Mouse (Mus musculus) kidney, embryonic 15.5 days (tissue): ENCODE results near the gene Cyp2d34. TPM values are rescaled to one million over a fixed set of nuclear protein-coding genes. Genes with fewer than 3 reads are reported as not detected.

Source experiments
- ATAC-seq: fragments of 200-750 bp; cut with Nextera tagmentation; replicated peaks from 2 replicates; pipeline ENCODE4 v1.8.0; 2017; ENCODE audit warnings: moderate TSS enrichment; ENCODE audit not compliant: low FRiP score
- H3K27ac ChIP-seq: fragments of 300-500 bp; sonication (generic); 2 replicates; pipeline ENCODE4 v1.5.1; 2015; ENCODE audit warnings: mild to moderate bottlenecking, inconsistent platforms
- H3K27me3 ChIP-seq: fragments of 300-500 bp; sonication (generic); 2 replicates; pipeline ENCODE4 v1.6.1; 2015; ENCODE audit warnings: inconsistent platforms
- H3K36me3 ChIP-seq: fragments of 300-500 bp; sonication (generic); 2 replicates; pipeline ENCODE4 v1.6.1; 2015; ENCODE audit warnings: inconsistent platforms
- H3K4me1 ChIP-seq: fragments of 300-500 bp; sonication (generic); 2 replicates; pipeline ENCODE4 v1.6.1; 2015; ENCODE audit warnings: inconsistent platforms
- H3K4me2 ChIP-seq: fragments of 300-500 bp; sonication (generic); 2 replicates; pipeline ENCODE4 v1.6.1; 2015; ENCODE audit warnings: moderate library complexity, mild to moderate bottlenecking, inconsistent platforms
- H3K4me3 ChIP-seq: fragments of 300-500 bp; sonication (generic); replicated peaks from 2 replicates; pipeline ENCODE4 v1.5.1; 2015; ENCODE audit warnings: mild to moderate bottlenecking, inconsistent platforms
- H3K9ac ChIP-seq: fragments of 300-500 bp; sonication (generic); 2 replicates; pipeline ENCODE4 v1.6.1; 2015; ENCODE audit warnings: mild to moderate bottlenecking, inconsistent platforms
- H3K9me3 ChIP-seq: fragments of 300-500 bp; sonication (generic); replicated peaks from 2 replicates; pipeline ENCODE4 v1.6.1; 2016; ENCODE audit warnings: inconsistent platforms
- WGBS: fragments of 180-500 bp; shearing (Covaris S2); methylation state at CpG from one replicate; pipeline ENCODE4 v1.1.7; 2015; ENCODE audit warnings: mixed read lengths; 5-methylcytosine and 5-hydroxymethylcytosine counted together
- polyA plus RNA-seq: library from polyadenylated mRNA; unstranded; fragments of >200 nt; fragmentation: Nextera tagmentation; extraction: Ambion mirVana; gene quantifications from 2 replicates; pipeline ENCODE4 v1.2.1, GENCODE M21; 2015

The Cyp2d34 gene
- not detected in 2 replicates for polyA plus RNA-seq

DNA sequence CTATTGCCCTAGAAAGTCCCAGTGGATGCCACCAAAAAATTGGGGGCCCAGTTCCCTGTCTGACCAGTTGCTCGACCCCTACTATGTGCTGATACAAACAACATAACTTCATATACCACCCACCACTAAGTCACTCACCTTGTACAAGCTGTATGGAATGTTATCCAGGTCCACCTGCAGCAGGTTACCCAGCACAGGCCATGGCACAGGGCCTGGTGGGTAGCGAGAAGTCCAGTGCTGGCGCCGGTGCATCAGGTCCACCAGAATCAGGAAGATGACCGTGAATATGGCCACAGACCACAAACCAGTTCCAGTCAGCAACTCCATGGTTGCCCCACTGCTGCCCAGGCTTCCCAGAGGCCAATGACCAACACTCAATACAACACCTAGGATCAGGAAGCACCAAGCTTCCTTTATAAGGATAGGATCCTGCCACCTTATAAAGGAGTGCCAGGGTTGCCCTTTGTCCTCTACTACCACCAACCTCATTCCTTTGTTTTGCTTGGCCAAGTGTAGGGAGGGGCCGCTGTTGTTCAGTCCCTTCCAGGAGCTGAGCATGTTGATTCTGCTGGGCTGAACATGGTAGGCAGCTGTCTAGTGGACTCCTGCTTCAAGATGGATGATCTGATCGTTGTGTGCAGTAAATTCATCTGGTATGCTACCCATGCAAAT, at the start of gene Cyp2d34:
Gene Cyp2d34 (minus strand): TSS at position 416 of the 672 bp plus-strand sequence.
- WGBS: 85% methylated on average over 7 of the region's 7 CpGs
- no peak for ATAC-seq
- no peak within 1 kb of the TSS for H3K9ac ChIP-seq
- H3K9me3 ChIP-seq: no peaks in the 10 kb centered on the region
- no peak within 1 kb of the TSS for H3K27ac ChIP-seq
- H3K4me3 ChIP-seq: no peak within 1 kb of the TSS
- no peaks in the 10 kb centered on the region for H3K4me1 ChIP-seq
- no peaks in the 10 kb centered on the region for H3K27me3 ChIP-seq
- no peak within 1 kb of the TSS for H3K4me2 ChIP-seq
- no peaks in the 10 kb centered on the region for H3K36me3 ChIP-seq

- no peaks in the 10 kb centered on the region for H3K9me3 ChIP-seq
- no peaks in the 10 kb centered on the region for H3K27me3 ChIP-seq
- H3K9ac ChIP-seq: no peak overlapping the region
- WGBS: 67% methylated on average over 2 of the region's 2 CpGs
- H3K27ac ChIP-seq: no peak overlapping the region
- no peaks in the 10 kb centered on the region for H3K36me3 ChIP-seq
- ATAC-seq: no peak
- H3K4me3 ChIP-seq: no peak overlapping the region
- no peak overlapping the region for H3K4me2 ChIP-seq
- H3K4me1 ChIP-seq: no peaks in the 10 kb centered on the region
Measured at GRCm38 (mm10) chr15:82656346-82656745, 35.6 kb upstream of the Cyp2d34 start.

DNA sequence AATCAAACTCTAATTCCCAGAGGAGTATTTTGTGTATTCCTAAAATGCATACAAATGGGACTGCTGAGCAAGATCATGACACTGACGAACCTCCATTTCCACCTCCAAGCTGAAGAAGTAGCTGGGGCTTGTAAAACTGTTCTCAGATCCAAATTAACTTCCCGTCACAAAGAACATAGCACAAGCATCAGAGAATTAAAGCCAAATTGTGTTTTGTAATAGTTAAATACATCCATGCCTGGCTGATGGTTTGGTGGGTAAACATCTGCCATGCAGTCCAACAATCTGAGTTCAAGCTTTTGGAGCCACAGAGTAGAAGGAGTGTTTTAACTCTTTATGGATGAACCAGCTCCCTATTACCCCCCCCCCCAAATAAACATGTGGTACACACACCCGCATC, 23.6 kb upstream of the Cyp2d34 start:
- Histone ChIP-seq H3K4me3 (no peak overlapping the region), H3K9ac (no peak overlapping the region), H3K27me3 (no peaks in the 10 kb centered on the region), H3K27ac (no peak overlapping the region), H3K4me1 (no peaks in the 10 kb centered on the region), H3K9me3 (no peaks in the 10 kb centered on the region), H3K4me2 (no peak overlapping the region), H3K36me3 (no peaks in the 10 kb centered on the region)
- 86% methylated on average over 3 of the region's 3 CpGs for WGBS
- ATAC-seq: no peak

DNA sequence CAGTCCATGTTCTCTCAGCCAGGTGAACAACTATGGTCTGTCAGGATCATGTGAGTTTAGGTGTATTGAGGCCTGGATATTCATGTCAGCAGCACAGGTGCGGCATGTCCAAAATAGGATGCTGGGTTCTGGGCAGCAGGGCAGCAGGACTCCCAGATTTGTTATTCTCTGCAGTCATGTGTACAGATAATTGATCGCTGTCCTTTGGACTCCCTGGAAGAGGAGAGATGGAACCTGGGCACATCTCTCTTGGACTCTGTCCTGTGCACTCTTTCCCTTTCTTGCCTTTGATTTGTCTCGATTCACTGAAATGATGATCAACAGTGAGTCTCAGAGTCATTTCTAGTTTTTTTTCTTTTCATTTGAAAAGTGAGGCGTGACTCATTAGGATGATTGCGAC, 23.0 kb upstream of the Cyp2d34 start:
- H3K27me3 ChIP-seq: no peaks in the 10 kb centered on the region
- H3K4me1 ChIP-seq: no peaks in the 10 kb centered on the region
- no peaks in the 10 kb centered on the region for H3K9me3 ChIP-seq
- H3K36me3 ChIP-seq: no peaks in the 10 kb centered on the region
- no peak for ATAC-seq
- WGBS: 94% methylated on average over 5 of the region's 5 CpGs
- no peak overlapping the region for H3K9ac ChIP-seq
- no peak overlapping the region for H3K4me2 ChIP-seq
- H3K27ac ChIP-seq: no peak overlapping the region
- no peak overlapping the region for H3K4me3 ChIP-seq

- H3K9ac ChIP-seq: no peak overlapping the region
- H3K4me1 ChIP-seq: no peaks in the 10 kb centered on the region
- H3K4me2 ChIP-seq: no peak overlapping the region
- H3K36me3 ChIP-seq: no peaks in the 10 kb centered on the region
- WGBS: 84% methylated on average over 3 of the region's 3 CpGs
- no peaks in the 10 kb centered on the region for H3K9me3 ChIP-seq
- H3K27ac ChIP-seq: no peak overlapping the region
- ATAC-seq: no peak
- H3K4me3 ChIP-seq: no peak overlapping the region
- no peaks in the 10 kb centered on the region for H3K27me3 ChIP-seq
Measured at GRCm38 (mm10) chr15:82642771-82643170, 22.0 kb upstream of the Cyp2d34 start.

DNA sequence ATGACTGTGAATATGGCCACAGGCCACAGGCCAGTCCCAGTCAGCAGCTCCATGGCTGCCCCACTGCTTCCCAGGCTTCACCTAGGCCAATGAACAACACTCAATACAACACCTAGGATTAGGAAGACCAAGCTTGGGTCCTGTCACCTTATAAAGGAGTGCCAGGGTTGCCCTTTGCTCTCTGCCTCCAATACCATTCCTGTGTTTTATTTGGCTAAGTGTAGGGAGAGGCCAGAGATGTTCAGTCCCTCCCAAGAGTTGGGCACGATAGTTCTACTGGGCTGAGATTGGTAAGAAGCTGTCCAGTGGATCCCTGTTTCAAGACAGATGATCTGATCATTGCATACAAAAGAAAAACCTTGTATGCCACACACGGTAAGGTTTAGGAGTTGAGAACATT, 21.2 kb upstream of the Cyp2d34 start:
- ATAC-seq: no peak
- no peaks in the 10 kb centered on the region for H3K27me3 ChIP-seq
- no peak overlapping the region for H3K27ac ChIP-seq
- H3K4me3 ChIP-seq: no peak overlapping the region
- no peaks in the 10 kb centered on the region for H3K36me3 ChIP-seq
- H3K9ac ChIP-seq: no peak overlapping the region
- no peaks in the 10 kb centered on the region for H3K9me3 ChIP-seq
- no peaks in the 10 kb centered on the region for H3K4me1 ChIP-seq
- no peak overlapping the region for H3K4me2 ChIP-seq
- 85% methylated on average over 2 of the region's 2 CpGs for WGBS

- Histone ChIP-seq H3K36me3 (no peaks in the 10 kb centered on the region), H3K4me1 (no peaks in the 10 kb centered on the region), H3K9me3 (no peaks in the 10 kb centered on the region), H3K4me2 (no peak overlapping the region), H3K9ac (no peak overlapping the region), H3K27ac (no peak overlapping the region), H3K27me3 (no peaks in the 10 kb centered on the region), H3K4me3 (no peak overlapping the region)
- no peak for ATAC-seq
- 84% methylated on average over 5 of the region's 5 CpGs for WGBS
Measured at GRCm38 (mm10) chr15:82641390-82641789, 20.6 kb upstream of the Cyp2d34 start.

GRCm38 (mm10) chr15:82640201-82640600, 19.5 kb upstream of the Cyp2d34 start:
- H3K27me3 ChIP-seq: no peaks in the 10 kb centered on the region
- no peak overlapping the region for H3K4me2 ChIP-seq
- H3K36me3 ChIP-seq: no peaks in the 10 kb centered on the region
- no peaks in the 10 kb centered on the region for H3K4me1 ChIP-seq
- no peak for ATAC-seq
- no peak overlapping the region for H3K4me3 ChIP-seq
- H3K9me3 ChIP-seq: no peaks in the 10 kb centered on the region
- H3K9ac ChIP-seq: no peak overlapping the region
- WGBS: 89% methylated on average over 7 of the region's 7 CpGs
- H3K27ac ChIP-seq: no peak overlapping the region

GRCm38 (mm10) chr15:82637130-82638075, 16.7 kb upstream of the Cyp2d34 start:
- Histone ChIP-seq H3K4me2 (no peak overlapping the region), H3K36me3 (no peaks in the 10 kb centered on the region), H3K4me3 (no peak overlapping the region), H3K27me3 (no peaks in the 10 kb centered on the region), H3K9me3 (no peaks in the 10 kb centered on the region), H3K4me1 (no peaks in the 10 kb centered on the region), H3K9ac (no peak overlapping the region), H3K27ac (no peak overlapping the region)
- no peak for ATAC-seq
- 82% methylated on average over 14 of the region's 14 CpGs for WGBS

GRCm38 (mm10) chr15:82634976-82635375, 14.2 kb upstream of the Cyp2d34 start:
- Histone ChIP-seq H3K27me3 (no peaks in the 10 kb centered on the region), H3K4me3 (no peak overlapping the region), H3K27ac (no peak overlapping the region), H3K36me3 (no peaks in the 10 kb centered on the region), H3K9me3 (no peaks in the 10 kb centered on the region), H3K9ac (no peak overlapping the region), H3K4me2 (no peak overlapping the region), H3K4me1 (no peaks in the 10 kb centered on the region)
- no peak for ATAC-seq
- 58% methylated on average over 1 of the region's 1 CpGs for WGBS

DNA sequence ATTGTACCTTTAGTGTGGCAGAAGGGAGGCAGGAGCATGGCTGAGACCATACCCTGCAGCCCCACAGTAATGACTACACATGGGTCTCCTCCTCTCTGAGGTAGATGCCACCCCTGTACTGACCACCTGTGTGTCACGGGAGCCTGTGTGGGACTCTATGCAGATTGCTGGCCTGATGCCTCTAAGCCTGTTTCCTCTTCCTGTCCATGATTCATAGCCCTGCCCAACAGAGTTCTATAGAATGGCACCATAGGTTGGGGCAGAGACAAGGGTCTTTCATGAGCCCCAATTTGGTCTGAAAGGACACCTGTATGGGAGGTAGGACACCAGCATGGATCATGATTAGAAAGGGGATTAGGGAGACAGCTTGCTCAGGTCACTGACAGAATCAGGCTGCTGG, 1.2 kb upstream of the Cyp2d34 start:
- no peaks in the 10 kb centered on the region for H3K4me1 ChIP-seq
- no peak overlapping the region for H3K4me2 ChIP-seq
- no peak overlapping the region for H3K27ac ChIP-seq
- H3K9me3 ChIP-seq: no peaks in the 10 kb centered on the region
- 45% methylated on average over 1 of the region's 1 CpGs for WGBS
- H3K27me3 ChIP-seq: no peaks in the 10 kb centered on the region
- H3K4me3 ChIP-seq: no peak overlapping the region
- no peak overlapping the region for H3K9ac ChIP-seq
- no peaks in the 10 kb centered on the region for H3K36me3 ChIP-seq
- no peak for ATAC-seq

GRCm38 (mm10) chr15:82618362-82619020, 2.3 kb downstream of the Cyp2d34 start:
- no peaks in the 10 kb centered on the region for H3K36me3 ChIP-seq
- no peaks in the 10 kb centered on the region for H3K4me1 ChIP-seq
- H3K9ac ChIP-seq: no peak overlapping the region
- H3K9me3 ChIP-seq: no peaks in the 10 kb centered on the region
- H3K27ac ChIP-seq: no peak overlapping the region
- ATAC-seq: no peak
- H3K27me3 ChIP-seq: no peaks in the 10 kb centered on the region
- 94% methylated on average over 9 of the region's 9 CpGs for WGBS
- no peak overlapping the region for H3K4me2 ChIP-seq
- H3K4me3 ChIP-seq: no peak overlapping the region
